Mouse (Mus musculus) heart, adult 8-10 months (tissue): Measurements from ENCODE around the gene Flywch2. TPM values are rescaled to one million over a fixed set of nuclear protein-coding genes. Genes with fewer than 3 reads are reported as not detected.

ENCODE experiments used
- microRNA-seq: library from miRNA; unstranded; fragments of <30 nt; microRNA quantifications from one replicate; pipeline ENCODE4 v1.2.0, GENCODE M21; 2022
- total RNA-seq, 4 experiments: library from RNA; stranded (reverse); gene quantifications; 2 replicates each; pipeline ENCODE4 v1.2.4; 2022

Gene Flywch2
- total RNA-seq, 4 experiments from 2014 or later: 0.41 to 1.2 (median 0.87) TPM; not detected in 1

Small RNA genes lying within 50 kb of the gene (microRNA-seq; reads per million reads assigned to microRNA genes)
- not detected for gene Mir5125

Other genes with a start within 250 kb of the Flywch2 start
- gene Zfp213, start 221.8 kb downstream of the Flywch2 start, total RNA-seq: 1 to 10 TPM; 4.9 to 6.5 (median 5.8) TPM
- 1 to 10 TPM; 1.9 to 5.9 (median 4.4) TPM for gene Zfp13, start 186.6 kb downstream of the Flywch2 start, total RNA-seq
- gene Zscan10, start 185.2 kb downstream of the Flywch2 start, total RNA-seq: not detected
- gene Mmp25, start 140.8 kb downstream of the Flywch2 start, total RNA-seq: under 1 TPM in 1 of 4 experiments, not detected in 3; 0.06 TPM
- not detected for gene Bicdl2, start 125.6 kb downstream of the Flywch2 start, total RNA-seq
- gene Hcfc1r1, start 112.5 kb downstream of the Flywch2 start, total RNA-seq: 100 to 1,000 TPM; 200 to 231 (median 211) TPM
- gene Thoc6, start 112.2 kb downstream of the Flywch2 start, total RNA-seq: 10 to 100 TPM in 3 of 4 experiments, 1 to 10 TPM in 1; 8.8 to 11.6 (median 11.0) TPM
- gene Tnfrsf12a, start 108.6 kb downstream of the Flywch2 start, total RNA-seq: 100 to 1,000 TPM in 2 of 4 experiments, 10 to 100 TPM in 2; 55.7 to 113 (median 85.0) TPM
- not detected for gene Cldn6, start 106.8 kb downstream of the Flywch2 start, total RNA-seq
- gene Cldn9, start 102.1 kb downstream of the Flywch2 start, total RNA-seq: under 1 TPM in 1 of 4 experiments, not detected in 3; 0.19 TPM
- gene 1520401A03Rik, start 63.3 kb downstream of the Flywch2 start, total RNA-seq: not detected
- 1 to 10 TPM in 2 of 4 experiments, under 1 TPM in 2; 0.78 to 1.5 (median 1.1) TPM for gene Pkmyt1, start 59.7 kb downstream of the Flywch2 start, total RNA-seq
- gene Paqr4, start 45.2 kb downstream of the Flywch2 start, total RNA-seq: 10 to 100 TPM; 22.4 to 29.0 (median 26.4) TPM
- gene Kremen2, start 40.2 kb downstream of the Flywch2 start, total RNA-seq: under 1 TPM in 1 of 4 experiments, not detected in 3; 0.26 TPM
- gene Flywch1, start 14.5 kb downstream of the Flywch2 start, total RNA-seq: 10 to 100 TPM; 40.8 to 42.0 (median 40.9) TPM
- 100 to 1,000 TPM; 151 to 179 (median 164) TPM for gene Srrm2, start 4.5 kb upstream of the Flywch2 start, total RNA-seq
- 100 to 1,000 TPM; 321 to 411 (median 362) TPM for gene Elob, start 43.1 kb upstream of the Flywch2 start, total RNA-seq
- not detected for gene Prss33, start 50.0 kb upstream of the Flywch2 start, total RNA-seq
- gene Prss32, start 57.8 kb upstream of the Flywch2 start, total RNA-seq: not detected
- under 1 TPM in 2 of 4 experiments, not detected in 2; 0.14 to 0.16 TPM for gene Prss41, start 58.1 kb upstream of the Flywch2 start, total RNA-seq
- gene Prss21, start 82.0 kb upstream of the Flywch2 start, total RNA-seq: not detected
- gene Dcpp1, start 94.8 kb upstream of the Flywch2 start, total RNA-seq: not detected
- not detected for gene Dcpp2, start 94.8 kb upstream of the Flywch2 start, total RNA-seq
- not detected for gene Dcpp3, start 131.4 kb upstream of the Flywch2 start, total RNA-seq
- gene Sbp, start 155.6 kb upstream of the Flywch2 start, total RNA-seq: not detected
- not detected for gene Sbpl, start 169.2 kb upstream of the Flywch2 start, total RNA-seq
- gene Prss30, start 194.5 kb upstream of the Flywch2 start, total RNA-seq: not detected
- not detected for gene Prss22, start 212.0 kb upstream of the Flywch2 start, total RNA-seq